In the genomic region with DNA sequence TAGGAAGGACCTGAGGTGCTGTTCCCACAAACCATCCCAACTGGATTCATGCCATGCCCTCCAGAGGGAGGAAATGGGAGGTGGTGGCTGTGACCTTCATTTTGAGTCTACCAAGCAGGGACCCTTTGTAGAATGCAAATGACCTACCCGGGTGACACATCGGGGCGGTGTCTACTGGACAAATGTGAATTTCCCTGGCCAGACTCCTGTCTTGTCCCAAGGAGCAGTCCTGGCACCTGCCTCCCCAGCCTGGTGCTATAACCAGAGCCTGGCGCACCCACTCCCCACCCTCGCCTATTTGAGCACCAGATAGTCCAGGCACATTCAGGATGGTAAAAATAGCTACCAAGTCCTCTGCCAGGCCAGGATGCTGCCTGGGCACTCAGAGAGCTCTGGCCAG, we compare ENCODE assay signal across 10 mouse cellular contexts.
DNase-seq lines count a peak whose midpoint lies in the region; ATAC-seq and TF ChIP-seq lines count a peak whose summit lies in the region.
"Had no signal": no experiment of that assay in that cellular context is flagged by ENCODE, and none has a peak within 500 bp of the region (broad histone marks: within the 10 kb centered on the region; RNA-seq: fewer than 3 reads in every experiment).

No protein-coding gene starts in this region.

- H3K27me3 ChIP-seq in heart, embryonic 10.5 days (ENCODE audit: insufficient read depth, poor library complexity, severe bottlenecking), result no peaks in the 10 kb centered on the region
- H3K27me3 ChIP-seq in limb, embryonic 15.5 days, result no peaks in the 10 kb centered on the region
- H3K27me3 ChIP-seq: liver, embryonic 15.5 days had no signal

- peak overlapping the region; percentile 87 for H3K4me3 ChIP-seq in gastrocnemius, adult 2 months
- H3K4me3 ChIP-seq in heart, embryonic 10.5 days, result peak overlapping the region; percentile 56
- H3K4me3 ChIP-seq in limb, embryonic 15.5 days, result peak overlapping the region; percentile 28
- H3K4me3 ChIP-seq: liver, embryonic 15.5 days had no signal

- no peak for ATAC-seq in limb, embryonic 15.5 days (ENCODE audit: insufficient number of reproducible peaks, low FRiP score, low TSS enrichment, low read depth)
- no peak for ATAC-seq in CD4-positive, CD25-positive, alpha-beta regulatory T cell, adult 4 months

- TF ChIP-seq CTCF in gastrocnemius, adult 2 months (IDR thresholded peaks at IDR 0.05), result no peak

- peak; percentile 89 for DNase-seq in gastrocnemius, adult 2 months
- no peak for DNase-seq in gastrocnemius, postnatal 10 days
- DNase-seq in Muller cell, postnatal 12 days (ENCODE audit: inconsistent ontology term), result peak; percentile 19
- DNase-seq in heart, embryonic 10.5 days (ENCODE audit: low spot score), result no peak
- DNase-seq in left cerebral cortex, postnatal 4 days, result no peak
- no peak for DNase-seq in left cerebral cortex, adult 11 months (ENCODE audit: low spot score)
- DNase-seq: adrenal gland, postnatal 36 days had no signal

- H3K9me3 ChIP-seq in heart, embryonic 10.5 days, result no peaks in the 10 kb centered on the region
- no peaks in the 10 kb centered on the region for H3K9me3 ChIP-seq in limb, embryonic 15.5 days
- H3K9me3 ChIP-seq: liver, embryonic 15.5 days had no signal

- intact Hi-C loops in gastrocnemius, adult 2 months (cut with DNase I), result loop anchor here (5.0 kb wide), 1 partner anchor 35 kb away; no protein-coding TSS in a partner anchor
- intact Hi-C loops in left cerebral cortex, postnatal 4 days (cut with DNase I), result no loop called here

- H3K4me1 ChIP-seq in heart, embryonic 10.5 days, result peaks cover 92% of the 10 kb centered on the region
- peaks cover 82% of the 10 kb centered on the region for H3K4me1 ChIP-seq in limb, embryonic 15.5 days

- 67% methylated on average over 5 of the region's 5 CpGs for WGBS in heart, embryonic 10.5 days
- 88% methylated on average over 5 of the region's 5 CpGs for WGBS in limb, embryonic 15.5 days

- H3K9ac ChIP-seq in limb, embryonic 15.5 days, result peak overlapping the region; percentile 45; the same call in 1 of the 2 replicates
- H3K9ac ChIP-seq: liver, embryonic 15.5 days had no signal

- peak overlapping the region; percentile 45 for H3K4me2 ChIP-seq in limb, embryonic 15.5 days
- H3K4me2 ChIP-seq: liver, embryonic 15.5 days had no signal

- no peaks in the 10 kb centered on the region for H3K36me3 ChIP-seq in heart, embryonic 10.5 days
- no peaks in the 10 kb centered on the region for H3K36me3 ChIP-seq in limb, embryonic 15.5 days

- H3K27ac ChIP-seq in gastrocnemius, adult 2 months, result peak overlapping the region; percentile 99
- peak overlapping the region; percentile 87 for H3K27ac ChIP-seq in heart, embryonic 10.5 days
- peak overlapping the region; percentile 96 for H3K27ac ChIP-seq in limb, embryonic 15.5 days

Comparison
In these comparisons a context has a peak if more than half of its experiments do, and no peak if none do; other contexts are left out.
1. DNase-seq: peak in gastrocnemius, adult 2 months (single experiment) and Muller cell, postnatal 12 days (single experiment); none in gastrocnemius, postnatal 10 days (single experiment), heart, embryonic 10.5 days (single experiment), left cerebral cortex, postnatal 4 days (single experiment) and left cerebral cortex, adult 11 months (single experiment).
2. H3K4me3 ChIP-seq: peak in every context shown above with its lines; median percentile 87 in gastrocnemius, adult 2 months; 56 in heart, embryonic 10.5 days; 28 in limb, embryonic 15.5 days.
3. Peak in every context shown above with its lines, with median percentiles within 50 percentile points of each other: H3K27ac ChIP-seq.